Mouse (Mus musculus): ENCODE results near the gene Ms4a14. TPM values are rescaled to one million over a fixed set of nuclear protein-coding genes. Genes with fewer than 3 reads are reported as not detected.

Gene Ms4a14
- 136 and 161 TPM in 2 replicates for polyA plus RNA-seq (2012; ENCODE audit: insufficient read depth, insufficient read length, missing spikeins)

GRCm38 (mm10) chr19:11314354-11314753 lies at the start of gene Ms4a14:
Gene Ms4a14 (minus strand): TSS chr19:11314454.
- Histone ChIP-seq H3K4me3 (ENCODE audit: insufficient read depth, low read length) (no peak within 1 kb of the TSS), H3K27ac (ENCODE audit: insufficient read depth, low read depth, low read length) (peak within 1 kb of the TSS; percentile 45; the same call in 1 of the 2 replicates), H3K4me1 (ENCODE audit: control insufficient read depth, insufficient read depth, low read length) (peaks cover 8% of the 10 kb centered on the region)
- TF ChIP-seq POLR2A (IDR thresholded peaks at IDR 0.05; ENCODE audit: borderline replicate concordance, low read depth, low read length) (no peak), CTCF (IDR thresholded peaks at IDR 0.05; ENCODE audit: low read depth, low read length) (no peak)

DNA sequence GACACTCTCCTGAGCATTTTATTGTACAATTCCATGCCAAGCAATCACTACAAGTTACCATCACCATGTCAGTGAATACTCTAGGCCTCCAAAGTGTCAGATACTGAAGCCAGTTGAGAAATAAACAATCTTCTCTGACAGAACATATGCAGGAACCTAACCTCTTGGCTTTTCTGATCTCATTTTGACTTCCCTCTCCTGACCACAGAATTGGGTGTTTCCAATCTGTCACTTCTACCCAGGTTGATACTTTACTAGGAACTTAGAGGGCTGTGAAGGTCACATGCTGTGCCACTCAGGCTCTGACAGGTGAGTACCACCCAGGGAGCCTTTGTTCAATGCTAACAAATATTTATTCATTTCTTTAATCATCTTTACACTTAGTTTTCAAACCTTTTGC lies 47.7 kb upstream of the Ms4a14 start:
- Histone ChIP-seq H3K4me3 (ENCODE audit: insufficient read depth, low read length) (no peak overlapping the region), H3K27ac (ENCODE audit: insufficient read depth, low read depth, low read length) (peak overlapping the region; percentile 4), H3K4me1 (ENCODE audit: control insufficient read depth, insufficient read depth, low read length) (peaks cover 12% of the 10 kb centered on the region)
- TF ChIP-seq CTCF (IDR thresholded peaks at IDR 0.05; ENCODE audit: low read depth, low read length) (no peak), POLR2A (IDR thresholded peaks at IDR 0.05; ENCODE audit: borderline replicate concordance, low read depth, low read length) (no peak)

- TF ChIP-seq POLR2A (IDR thresholded peaks at IDR 0.05; ENCODE audit: borderline replicate concordance, low read depth, low read length) (no peak), CTCF (IDR thresholded peaks at IDR 0.05; ENCODE audit: low read depth, low read length) (no peak)
- H3K4me1 ChIP-seq (ENCODE audit: control insufficient read depth, insufficient read depth, low read length) = peaks cover 16% of the 10 kb centered on the region
Observed at GRCm38 (mm10) chr19:11360106-11360505, 45.9 kb upstream of the Ms4a14 start.

GRCm38 (mm10) chr19:11355730-11356129 lies 41.5 kb upstream of the Ms4a14 start:
- Histone ChIP-seq H3K4me1 (ENCODE audit: control insufficient read depth, insufficient read depth, low read length) (peaks cover 6% of the 10 kb centered on the region), H3K27ac (ENCODE audit: insufficient read depth, low read depth, low read length) (no peak overlapping the region)

More at GRCm38 (mm10) chr19:11360106-11360505, 45.9 kb upstream of the Ms4a14 start:
- no peak overlapping the region for H3K4me3 ChIP-seq (ENCODE audit: insufficient read depth, low read length)
- no peak overlapping the region for H3K27ac ChIP-seq (ENCODE audit: insufficient read depth, low read depth, low read length)

DNA sequence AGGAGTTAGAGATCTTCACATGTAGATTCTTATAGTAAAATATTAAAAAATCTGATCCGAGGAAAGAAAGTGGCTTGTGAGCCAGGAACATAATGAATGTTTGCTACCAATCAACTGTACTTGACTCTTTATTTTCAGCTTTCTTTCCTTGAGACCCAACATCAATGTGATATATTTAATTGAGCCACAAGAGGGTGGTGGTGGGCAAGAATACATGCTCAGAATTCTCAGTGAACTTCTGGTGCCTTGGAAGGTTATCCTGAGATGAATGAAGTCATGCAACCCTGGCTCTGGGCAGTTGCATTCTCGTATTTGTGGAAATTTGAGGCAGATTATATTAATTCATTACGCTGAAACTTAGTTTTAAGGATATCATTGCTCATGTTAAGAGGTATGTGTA lies 37.6 kb upstream of the Ms4a14 start:
- H3K27ac ChIP-seq (ENCODE audit: insufficient read depth, low read depth, low read length) = no peak overlapping the region
- no peak for TF ChIP-seq CTCF (IDR thresholded peaks at IDR 0.05; ENCODE audit: low read depth, low read length)
- no peak for TF ChIP-seq POLR2A (IDR thresholded peaks at IDR 0.05; ENCODE audit: borderline replicate concordance, low read depth, low read length)
- H3K4me1 ChIP-seq (ENCODE audit: control insufficient read depth, insufficient read depth, low read length) = peaks cover 10% of the 10 kb centered on the region
- no peak overlapping the region for H3K4me3 ChIP-seq (ENCODE audit: insufficient read depth, low read length)

More at GRCm38 (mm10) chr19:11355730-11356129, 41.5 kb upstream of the Ms4a14 start:
- no peak overlapping the region for H3K4me3 ChIP-seq (ENCODE audit: insufficient read depth, low read length)
- no peak for TF ChIP-seq POLR2A (IDR thresholded peaks at IDR 0.05; ENCODE audit: borderline replicate concordance, low read depth, low read length)
- no peak for TF ChIP-seq CTCF (IDR thresholded peaks at IDR 0.05; ENCODE audit: low read depth, low read length)

GRCm38 (mm10) chr19:11349698-11350481 lies 35.6 kb upstream of the Ms4a14 start:
- Histone ChIP-seq H3K4me3 (ENCODE audit: insufficient read depth, low read length) (no peak overlapping the region), H3K27ac (ENCODE audit: insufficient read depth, low read depth, low read length) (peak overlapping the region; percentile 68), H3K4me1 (ENCODE audit: control insufficient read depth, insufficient read depth, low read length) (peaks cover 5% of the 10 kb centered on the region)
- TF ChIP-seq POLR2A (IDR thresholded peaks at IDR 0.05; ENCODE audit: borderline replicate concordance, low read depth, low read length) (no peak), CTCF (IDR thresholded peaks at IDR 0.05; ENCODE audit: low read depth, low read length) (peak; percentile 27; the same call in 1 of the 2 replicates)

- Histone ChIP-seq H3K4me1 (ENCODE audit: control insufficient read depth, insufficient read depth, low read length) (peaks cover 7% of the 10 kb centered on the region), H3K27ac (ENCODE audit: insufficient read depth, low read depth, low read length) (no peak overlapping the region), H3K4me3 (ENCODE audit: insufficient read depth, low read length) (no peak overlapping the region)
- TF ChIP-seq CTCF (IDR thresholded peaks at IDR 0.05; ENCODE audit: low read depth, low read length) (no peak), POLR2A (IDR thresholded peaks at IDR 0.05; ENCODE audit: borderline replicate concordance, low read depth, low read length) (no peak)
Observed at GRCm38 (mm10) chr19:11343992-11344391, 29.7 kb upstream of the Ms4a14 start.

GRCm38 (mm10) chr19:11343147-11343546 lies 28.9 kb upstream of the Ms4a14 start:
- TF ChIP-seq CTCF (IDR thresholded peaks at IDR 0.05; ENCODE audit: low read depth, low read length) (no peak), POLR2A (IDR thresholded peaks at IDR 0.05; ENCODE audit: borderline replicate concordance, low read depth, low read length) (no peak)
- peak overlapping the region; percentile 43 for H3K27ac ChIP-seq (ENCODE audit: insufficient read depth, low read depth, low read length)
- H3K4me3 ChIP-seq (ENCODE audit: insufficient read depth, low read length) = no peak overlapping the region
- H3K4me1 ChIP-seq (ENCODE audit: control insufficient read depth, insufficient read depth, low read length) = peaks cover 7% of the 10 kb centered on the region

GRCm38 (mm10) chr19:11335932-11336331 lies 21.7 kb upstream of the Ms4a14 start, which contains the start of gene Ms4a7:
Gene Ms4a7 (minus strand): TSS chr19:11336146.
- peak within 1 kb of the TSS; percentile 93 for H3K27ac ChIP-seq (ENCODE audit: insufficient read depth, low read depth, low read length)
- no peak for TF ChIP-seq POLR2A (IDR thresholded peaks at IDR 0.05; ENCODE audit: borderline replicate concordance, low read depth, low read length)
- peaks cover 23% of the 10 kb centered on the region for H3K4me1 ChIP-seq (ENCODE audit: control insufficient read depth, insufficient read depth, low read length)
- H3K4me3 ChIP-seq (ENCODE audit: insufficient read depth, low read length) = peak within 1 kb of the TSS; percentile 46

DNA sequence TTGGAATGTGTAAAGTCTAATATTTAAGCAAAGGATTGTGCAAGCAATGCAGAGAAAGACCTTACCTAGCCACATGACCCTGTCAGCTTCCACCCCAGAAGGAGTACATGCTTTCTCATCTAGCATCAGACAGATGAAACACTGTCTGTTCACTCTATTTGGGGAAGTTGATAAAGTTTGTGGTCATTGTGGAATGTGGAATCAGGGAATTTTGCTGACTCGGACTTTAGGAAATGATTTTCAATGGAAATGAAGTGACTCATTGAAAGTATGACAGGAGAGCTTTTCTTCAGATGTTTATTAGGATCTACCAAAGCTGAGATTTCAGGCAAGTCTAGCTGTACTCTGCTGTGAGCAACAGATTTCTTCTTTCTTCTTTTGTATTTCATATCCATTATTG lies 6.9 kb upstream of the Ms4a14 start:
- Histone ChIP-seq H3K27ac (ENCODE audit: insufficient read depth, low read depth, low read length) (peak overlapping the region; percentile 61), H3K4me1 (ENCODE audit: control insufficient read depth, insufficient read depth, low read length) (peaks cover 29% of the 10 kb centered on the region), H3K4me3 (ENCODE audit: insufficient read depth, low read length) (no peak overlapping the region)
- TF ChIP-seq CTCF (IDR thresholded peaks at IDR 0.05; ENCODE audit: low read depth, low read length) (no peak), POLR2A (IDR thresholded peaks at IDR 0.05; ENCODE audit: borderline replicate concordance, low read depth, low read length) (no peak)

Measured in bone marrow macrophage, adult 2 months (primary cell).